8 mouse cellular contexts compared by ENCODE assay signal in genomic region chr16:35939690-35940089, GRCm38 (mm10). TPM values are rescaled to one million over a fixed set of nuclear protein-coding genes. Genes with fewer than 3 reads are reported as not detected.
DNase-seq lines count a peak whose midpoint lies in the region; ATAC-seq and TF ChIP-seq lines count a peak whose summit lies in the region.

No protein-coding gene starts in this region.

- ATAC-seq in Patski, result peak; percentile 70
- ATAC-seq in hindbrain, embryonic 13.5 days (ENCODE audit: low FRiP score), result no peak

- H3K9me3 ChIP-seq in hindbrain, embryonic 13.5 days, result no peaks in the 10 kb centered on the region

- peak; percentile 87 for TF ChIP-seq CTCF in Patski (IDR thresholded peaks at IDR 0.05)

- H3K4me1 ChIP-seq in hindbrain, embryonic 13.5 days (replicated peaks), result peaks cover 14% of the 10 kb centered on the region

- in situ Hi-C loops in Patski (cut with MboI; ENCODE audit: low pct_unique_long_range_greater_than_20kb), result loop anchor here (5.0 kb wide), 1 partner anchor 67 kb away; the partner anchor contains the start of gene Parp14

- H3K27ac ChIP-seq in hindbrain, embryonic 13.5 days, result no peak overlapping the region

- DNase-seq in Patski (ENCODE audit: low read depth, low spot score), result no peak
- peak; percentile 77 to 80 for DNase-seq in cerebellum, postnatal 14 days
- peak; percentile 59 to 69 for DNase-seq in frontal cortex, postnatal 14 days (ENCODE audit: low spot score in 2 of 2)
- peak; percentile 54 to 71 for DNase-seq in layer of hippocampus, postnatal 14 days (ENCODE audit: low spot score in 2 of 2)
- DNase-seq in lung, postnatal 10 days, result peak; percentile 92
- peak; percentile 79 for DNase-seq in ovary, postnatal 36 days (ENCODE audit: low spot score)
- peak; percentile 90 for DNase-seq in thymus, postnatal 25 days

- H3K4me2 ChIP-seq in hindbrain, embryonic 13.5 days, result peak overlapping the region; percentile 87

- H3K27me3 ChIP-seq in Patski, result no peaks in the 10 kb centered on the region
- H3K27me3 ChIP-seq in hindbrain, embryonic 13.5 days, result peaks cover 31% of the 10 kb centered on the region

- POLR2A ChIA-PET in Patski (lab: Charles Lee), result interaction anchor here (1.1 kb wide), 1 partner anchor 132 kb away, joined by 4 read pairs; no protein-coding TSS in a partner anchor

- CTCF ChIA-PET in Patski (lab: Charles Lee), result interaction anchor here (0.7 to 1.3 kb wide), 7 partner anchors 12 to 97 kb away, joined by 3 to 4 read pairs (median 3); no protein-coding TSS in a partner anchor

- no peak overlapping the region for H3K9ac ChIP-seq in hindbrain, embryonic 13.5 days

- no peaks in the 10 kb centered on the region for H3K36me3 ChIP-seq in hindbrain, embryonic 13.5 days

- peak overlapping the region; percentile 52 for H3K4me3 ChIP-seq in hindbrain, embryonic 13.5 days

- 16% methylated on average over 9 of the region's 9 CpGs for WGBS in hindbrain, embryonic 13.5 days

RNA-seq across cellular contexts. Expression of gene Dtx3l, which starts 0.7 kb away (rescaled TPM):
- 8.2 TPM for polyA plus RNA-seq in Patski (2021)
- polyA plus RNA-seq in hindbrain, embryonic 13.5 days (2015; fragmentation: Nextera tagmentation; extraction: Ambion mirVana), result 1.3 and 1.5 TPM in 2 replicates
- 1 to 10 TPM; 3.2 to 3.4 TPM for total RNA-seq in layer of hippocampus, postnatal 14 days (2021)

RNA-seq across cellular contexts. Expression of gene Parp9, which starts 1.4 kb away (rescaled TPM):
- 21.2 TPM for polyA plus RNA-seq in Patski (2021)
- 1.8 and 1.9 TPM in 2 replicates for polyA plus RNA-seq in hindbrain, embryonic 13.5 days (2015; fragmentation: Nextera tagmentation; extraction: Ambion mirVana)
- 1 to 10 TPM; 3.0 to 3.1 TPM for total RNA-seq in layer of hippocampus, postnatal 14 days (2021)

RNA-seq across cellular contexts. Expression of gene Kpna1, which starts 38.9 kb away (rescaled TPM):
- 28.6 TPM for polyA plus RNA-seq in Patski (2021)
- polyA plus RNA-seq in hindbrain, embryonic 13.5 days (2015; fragmentation: Nextera tagmentation; extraction: Ambion mirVana), result 79.2 and 82.8 TPM in 2 replicates
- 100 to 1,000 TPM; 113 to 121 TPM for total RNA-seq in layer of hippocampus, postnatal 14 days (2021)
